Mouse (Mus musculus) cerebellum, adult 11-12 months (tissue): ENCODE measurements around the gene Macf1.
"Not testable (repeated sequence)": the region's sequence is repeated elsewhere in the genome, so short reads cannot be mapped to it uniquely, and the experiment has no call there.

Experiments used
- DNase-seq: peaks from one replicate; pipeline ENCODE4 v3.0.0; 2022

The Macf1 gene

DNA sequence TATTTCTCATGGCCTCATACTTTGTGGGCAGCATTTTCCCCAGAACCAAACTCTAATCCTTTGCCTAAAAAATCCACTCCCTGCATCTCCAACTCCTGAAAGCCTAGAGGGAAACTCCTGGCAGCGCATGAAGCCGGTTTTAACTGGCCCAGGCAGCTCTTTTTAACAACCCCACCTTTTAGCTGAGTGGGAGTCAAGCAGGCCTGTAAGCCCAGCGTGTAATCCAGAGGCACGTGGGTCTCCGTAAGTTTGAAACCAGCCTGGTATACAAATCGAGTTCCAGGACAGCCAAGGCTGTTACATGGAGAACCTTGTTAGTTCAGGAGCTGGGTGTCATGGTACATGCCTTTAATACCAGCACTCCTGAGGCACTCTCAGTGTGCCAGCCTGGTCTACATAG, 14.5 kb downstream of the Macf1 start:
- no peak for DNase-seq

DNA sequence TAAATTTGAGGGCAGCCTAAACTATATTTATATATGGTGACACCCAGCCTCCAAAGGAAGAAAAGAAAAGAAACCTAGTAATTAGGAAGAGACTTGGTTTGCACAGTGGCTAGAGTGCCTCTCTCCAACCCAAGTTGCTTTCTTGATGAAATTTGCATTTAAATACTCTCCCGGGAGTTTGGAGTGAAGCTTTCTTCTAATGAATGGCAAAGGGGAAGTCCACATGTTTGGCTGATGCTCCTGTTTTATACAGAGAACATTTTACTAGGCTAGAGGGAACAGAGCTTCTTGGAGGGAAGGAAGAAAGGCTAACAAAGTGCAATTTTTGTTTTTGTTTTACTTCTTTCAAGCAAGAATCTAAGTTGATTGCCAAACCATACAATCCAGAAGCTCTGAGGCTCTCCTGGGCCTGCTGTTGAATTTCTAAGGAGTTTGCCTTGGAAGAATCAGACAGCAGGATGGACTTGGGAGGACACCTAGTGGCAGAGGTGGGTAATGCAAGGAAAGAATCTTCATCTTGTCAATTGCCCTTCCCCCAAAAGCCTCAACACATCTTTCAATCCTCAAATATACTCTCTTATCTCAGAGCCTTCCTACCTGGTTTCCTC, 16.8 kb downstream of the Macf1 start:
- DNase-seq: peak; percentile 67

DNA sequence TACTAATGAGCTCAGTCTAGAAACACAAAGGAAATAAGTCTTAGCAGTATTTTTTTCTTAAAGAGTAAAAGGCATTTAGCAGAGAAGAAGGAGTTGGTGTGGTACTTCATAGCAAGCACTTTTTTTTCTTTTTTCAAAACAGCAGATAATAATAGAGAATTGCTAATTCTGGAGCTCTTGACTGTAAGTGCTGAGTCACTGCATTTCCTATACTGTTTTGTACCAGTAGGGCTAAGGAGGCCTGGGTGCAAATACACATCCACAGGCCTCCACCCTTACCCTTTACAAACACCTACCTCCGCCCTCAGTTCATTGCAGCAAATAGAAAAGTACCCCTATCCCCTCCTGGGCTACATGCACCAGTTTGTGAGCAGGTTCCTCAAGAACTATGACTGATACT, 17.6 kb downstream of the Macf1 start:
- DNase-seq: no peak

DNA sequence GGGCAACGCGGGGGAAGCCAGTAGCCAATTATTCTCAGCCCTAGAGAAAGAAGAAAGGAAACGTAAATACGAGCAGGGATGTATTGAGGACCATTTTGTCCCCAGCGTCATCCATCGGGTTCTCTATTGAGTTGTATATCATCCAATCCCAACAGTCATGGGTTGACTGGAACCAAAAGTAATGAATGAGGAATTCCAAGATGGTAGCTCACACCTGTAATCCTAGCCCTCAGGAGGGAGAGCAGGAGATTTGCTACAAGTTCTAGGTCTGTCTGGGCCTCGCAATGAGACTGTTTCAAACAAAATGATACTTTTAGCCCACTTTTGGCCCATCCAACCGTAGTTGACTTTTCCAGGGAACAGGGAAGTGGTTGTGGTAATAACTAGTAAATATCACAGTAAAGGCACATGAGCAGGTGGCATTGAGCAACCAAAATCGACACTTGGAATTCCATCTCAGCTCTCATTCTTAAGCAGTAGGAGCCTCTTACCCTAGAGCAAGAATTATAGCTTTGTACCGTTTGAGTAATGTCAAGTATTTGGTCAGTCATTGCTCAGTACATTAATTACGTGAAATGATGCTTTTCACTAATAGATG, 18.4 kb downstream of the Macf1 start:
- DNase-seq: no peak

DNA sequence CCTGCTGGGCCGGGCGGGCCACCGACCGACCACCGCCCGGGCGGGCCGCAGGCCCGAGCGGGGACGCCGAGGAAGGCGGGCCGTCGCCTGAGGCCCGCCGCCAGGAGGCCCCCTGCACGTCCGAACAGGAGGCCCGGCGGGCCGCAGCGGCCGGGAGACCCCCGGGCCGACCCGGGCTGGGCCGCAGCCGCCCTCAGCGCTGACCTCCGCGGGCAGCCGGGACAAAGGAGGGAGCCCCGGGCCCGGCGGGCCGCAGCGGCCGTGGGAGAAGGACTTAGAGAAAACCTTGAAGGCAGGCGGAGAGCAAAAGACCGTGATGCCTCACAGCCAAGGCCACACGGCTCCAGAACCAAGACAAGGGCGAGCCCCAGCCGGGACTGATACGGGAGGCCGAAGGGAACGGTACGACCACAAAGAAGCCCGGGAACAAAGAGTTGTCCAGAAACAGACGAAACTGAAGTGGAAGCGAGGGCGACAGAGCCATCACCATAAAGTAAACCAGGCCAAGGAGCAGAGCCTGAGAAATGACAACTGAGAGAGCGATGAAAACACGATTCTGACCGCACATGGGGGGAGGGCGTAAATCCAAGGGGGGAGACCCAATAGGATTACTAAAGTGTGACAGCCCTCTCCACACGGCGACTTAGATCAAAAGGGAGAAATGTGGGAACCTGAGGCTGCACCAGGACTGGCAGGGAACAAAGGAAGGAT, 19.1 kb downstream of the Macf1 start:
- DNase-seq: no peak

DNA sequence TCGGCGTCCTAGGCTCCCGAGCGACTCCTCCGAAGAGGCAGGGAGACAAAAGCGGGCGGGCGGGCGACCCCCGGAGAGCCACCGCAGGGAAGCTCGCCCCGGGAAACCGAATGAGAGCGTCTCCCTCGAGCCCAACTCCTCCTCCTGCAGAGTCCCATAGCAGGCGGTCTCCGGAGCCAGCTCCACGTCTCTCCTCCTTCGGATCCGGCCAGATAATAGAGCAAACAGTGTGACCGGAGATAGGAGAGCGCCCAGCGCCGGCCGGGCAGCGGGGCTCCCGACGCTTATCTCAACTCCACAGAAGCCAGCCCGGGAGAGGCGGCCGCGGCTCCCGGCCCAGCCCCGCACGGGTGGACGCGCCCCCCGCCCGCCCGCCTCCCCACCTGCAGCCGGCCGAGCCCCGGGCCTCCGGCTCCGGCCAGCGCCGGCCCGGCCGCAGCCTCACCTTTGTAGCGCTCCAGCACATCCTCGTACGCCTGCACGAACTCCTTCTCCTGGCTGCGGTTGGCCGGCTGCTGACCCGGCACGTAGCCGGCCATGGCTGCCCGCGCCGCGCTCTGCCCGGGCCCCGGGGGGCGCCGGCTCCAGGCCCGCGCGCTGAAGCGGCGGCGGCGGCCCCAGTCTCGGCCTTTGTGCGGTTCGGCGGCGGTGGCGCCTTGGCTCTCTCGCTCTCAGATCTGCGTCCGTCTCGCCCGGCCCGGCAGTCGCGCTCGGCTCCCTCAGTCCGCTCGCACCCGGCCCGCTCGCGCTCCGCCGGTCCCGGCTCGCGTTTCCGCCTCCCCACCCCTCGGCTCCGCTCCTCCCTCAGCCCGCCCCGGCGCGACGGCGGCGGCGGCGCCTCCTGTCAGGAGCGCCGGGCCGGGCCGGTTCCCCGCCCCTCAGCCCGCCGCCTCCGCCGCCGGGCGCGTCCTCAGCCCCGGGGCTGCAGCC, 19.9 kb downstream of the Macf1 start:
- peak; percentile 63 for DNase-seq

DNA sequence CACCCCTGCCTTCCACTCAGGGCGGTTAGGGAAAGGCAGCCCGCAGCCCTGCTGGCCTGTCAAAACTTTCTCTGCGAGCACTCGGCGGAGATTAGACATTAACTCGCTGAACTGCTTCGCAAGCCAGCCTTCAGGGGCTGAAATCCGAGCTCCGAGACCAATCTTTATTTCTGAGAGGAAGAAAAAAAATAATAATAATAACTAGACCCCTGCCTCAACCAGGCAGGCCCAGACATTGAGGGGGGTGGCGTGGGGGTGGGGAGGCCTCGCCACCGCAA, 20.5 kb downstream of the Macf1 start:
- no peak for DNase-seq

DNA sequence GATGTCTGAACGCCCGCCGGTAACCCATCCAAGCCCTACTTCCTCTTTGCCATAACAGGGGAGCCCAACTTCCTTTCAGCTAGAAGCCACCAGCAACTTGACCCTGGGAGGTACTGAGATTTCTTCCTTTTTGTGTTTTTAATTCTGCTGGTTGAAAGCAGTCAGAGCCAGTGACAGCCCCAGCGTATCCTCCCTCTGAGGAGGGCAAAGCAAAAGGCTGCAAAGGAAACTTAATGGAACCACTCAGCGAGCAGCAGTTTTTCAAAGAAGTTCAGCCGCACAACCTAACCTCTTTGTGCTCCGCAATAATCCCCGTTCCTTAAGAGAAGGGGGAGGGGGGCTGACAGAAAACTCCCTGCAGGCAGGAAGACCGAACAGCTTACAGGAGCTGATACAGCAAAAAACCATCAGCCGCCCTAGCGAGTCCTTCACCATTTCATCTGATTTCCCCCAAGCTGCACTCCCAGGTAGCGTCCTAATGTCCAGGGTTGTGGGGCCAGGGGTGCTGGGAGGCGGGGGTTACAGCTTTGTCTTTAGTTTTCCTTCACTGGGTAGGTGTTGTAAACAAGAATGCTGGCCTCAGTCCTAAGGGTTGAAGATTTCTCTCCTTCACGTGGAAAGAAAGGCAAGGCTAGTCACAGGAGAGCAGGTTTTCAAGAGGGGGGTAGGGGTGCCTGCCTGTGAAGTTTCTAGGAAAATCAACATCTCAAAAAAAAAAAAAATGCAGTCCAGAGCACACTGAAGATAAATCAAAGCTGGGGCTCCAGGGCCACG, 21.1 kb downstream of the Macf1 start:
- DNase-seq: no peak

DNA sequence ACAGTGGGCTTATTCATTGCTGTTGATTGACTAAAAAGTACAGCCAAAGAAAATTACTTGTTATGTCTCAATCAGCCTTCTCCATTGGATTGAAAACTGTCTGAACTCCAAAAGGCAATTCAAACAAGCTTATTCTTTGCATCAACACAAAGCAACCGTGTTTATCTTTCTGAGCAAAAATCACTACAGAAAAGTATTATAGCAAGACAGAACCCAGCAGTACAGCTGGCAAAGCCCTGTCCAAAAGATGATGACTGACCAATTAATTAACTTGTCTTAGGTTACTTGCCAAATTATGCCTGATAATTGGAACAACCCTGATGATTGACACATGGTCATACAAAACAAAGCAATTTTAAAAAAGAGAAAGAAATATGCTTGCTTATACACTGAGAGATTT, 26.0 kb downstream of the Macf1 start:
- no peak for DNase-seq

DNA sequence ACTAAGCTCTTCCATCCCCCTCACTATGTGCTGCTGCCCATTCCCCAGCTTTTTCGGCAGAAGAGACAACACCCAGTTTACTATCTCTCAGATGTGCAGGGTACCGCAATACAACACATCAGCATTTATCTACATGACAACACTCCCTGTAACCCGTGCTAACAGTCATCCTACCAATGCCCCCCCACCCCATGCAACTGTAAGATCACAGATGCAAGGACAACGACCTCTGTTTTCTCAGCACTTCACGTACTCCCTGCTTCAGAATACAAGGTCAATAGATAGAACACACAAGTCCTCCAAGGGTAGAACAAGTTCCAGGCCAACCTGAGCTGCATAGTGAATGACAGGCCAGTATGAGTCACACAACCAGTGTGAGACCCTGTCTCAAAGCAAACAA, 28.9 kb downstream of the Macf1 start:
- no peak for DNase-seq

DNA sequence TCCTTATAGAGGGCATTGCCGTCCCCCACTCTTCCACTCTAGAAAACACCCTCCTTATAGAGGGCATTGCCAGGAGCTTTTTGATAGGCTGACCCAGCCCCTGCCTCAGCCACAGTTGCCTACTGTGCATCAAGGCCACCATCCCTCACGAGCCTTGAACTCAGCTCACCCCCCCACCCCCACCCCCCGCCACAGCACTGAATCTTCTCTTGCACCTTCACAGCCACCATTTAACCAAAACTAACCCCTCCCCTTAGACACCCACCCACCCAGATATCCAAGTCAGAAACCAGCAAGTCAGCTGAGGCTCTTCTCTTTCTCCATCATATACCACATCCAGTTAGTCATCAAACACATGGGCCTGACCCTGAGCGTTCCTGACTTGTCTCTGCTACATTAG, 29.6 kb downstream of the Macf1 start:
- no peak for DNase-seq

DNA sequence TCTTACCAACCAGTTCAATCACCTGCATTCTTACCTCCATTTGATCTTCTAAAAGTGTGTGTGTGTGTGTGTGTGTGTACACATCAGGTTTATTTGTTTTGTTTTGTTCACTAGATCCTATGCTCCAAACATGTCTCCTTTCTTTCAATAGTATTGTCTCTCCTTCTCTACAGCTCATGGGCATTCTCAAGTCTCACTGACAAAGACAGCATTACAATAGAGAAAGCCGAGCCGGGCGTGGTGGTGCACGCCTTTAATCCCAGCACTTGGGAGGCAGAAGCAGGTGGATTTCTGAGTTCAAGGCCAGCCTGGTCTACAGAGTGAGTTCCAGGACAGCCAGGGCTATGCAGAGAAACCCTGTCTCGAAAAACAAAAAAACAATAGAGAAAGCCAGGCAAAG, 30.7 kb downstream of the Macf1 start:
- not testable (repeated sequence) for DNase-seq

DNA sequence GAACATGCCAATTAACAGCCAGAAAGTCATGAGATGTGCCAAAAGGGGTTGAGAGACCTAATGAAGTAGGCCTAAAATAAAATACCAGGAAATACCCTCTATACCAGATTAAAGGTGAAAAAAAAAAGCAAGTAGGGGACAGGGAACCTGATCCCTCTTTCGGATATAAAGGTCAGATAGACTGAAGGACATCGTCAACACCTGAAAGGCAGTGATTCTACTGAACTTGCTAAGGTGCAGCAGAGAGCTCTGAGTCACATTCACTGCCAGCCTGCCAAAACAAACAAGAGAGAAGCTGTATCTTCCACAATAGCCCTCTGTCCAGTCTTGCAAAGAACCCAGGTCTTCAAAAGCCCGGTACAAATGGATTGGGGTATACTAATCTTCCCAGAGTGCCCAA, 32.0 kb downstream of the Macf1 start:
- DNase-seq: no peak

DNA sequence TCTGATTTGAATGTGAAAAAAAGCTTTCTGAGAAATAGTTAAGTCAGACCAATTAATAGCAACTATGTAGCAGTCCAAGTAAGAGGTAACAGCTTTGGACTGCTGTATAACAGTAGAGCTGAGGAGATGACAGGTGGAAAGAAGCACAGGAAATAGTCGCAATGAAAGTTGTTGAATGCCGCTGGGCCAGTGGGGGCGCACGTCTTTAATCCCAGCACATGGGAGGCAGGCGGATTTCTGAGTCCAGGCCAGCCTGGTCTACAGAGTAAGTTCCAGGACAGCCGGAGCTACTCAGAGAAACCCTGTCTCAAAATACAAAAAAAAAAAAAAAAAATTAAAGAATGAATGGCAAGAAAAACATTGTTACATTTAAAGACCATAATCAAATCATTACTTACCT, 35.0 kb downstream of the Macf1 start:
- DNase-seq: no peak

DNA sequence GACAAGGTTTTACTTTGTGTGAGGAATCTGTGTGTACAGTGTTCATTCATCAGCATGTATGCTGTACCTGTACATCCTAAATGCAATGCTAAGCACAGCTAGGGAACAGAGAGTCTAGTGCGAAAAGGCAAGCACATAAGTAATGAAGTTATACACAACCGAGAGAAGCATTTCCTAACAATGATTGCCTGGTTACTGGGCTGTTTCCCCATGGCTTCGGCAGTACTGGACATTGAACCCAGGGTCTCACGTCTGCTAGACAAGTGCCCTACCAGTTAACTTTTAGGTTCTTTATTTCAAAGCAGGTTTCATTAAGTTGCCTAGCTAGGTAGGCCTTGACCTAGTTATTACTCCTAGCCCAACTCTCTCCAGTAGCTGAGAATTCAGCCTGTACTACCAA, 36.5 kb downstream of the Macf1 start:
- DNase-seq: no peak

DNA sequence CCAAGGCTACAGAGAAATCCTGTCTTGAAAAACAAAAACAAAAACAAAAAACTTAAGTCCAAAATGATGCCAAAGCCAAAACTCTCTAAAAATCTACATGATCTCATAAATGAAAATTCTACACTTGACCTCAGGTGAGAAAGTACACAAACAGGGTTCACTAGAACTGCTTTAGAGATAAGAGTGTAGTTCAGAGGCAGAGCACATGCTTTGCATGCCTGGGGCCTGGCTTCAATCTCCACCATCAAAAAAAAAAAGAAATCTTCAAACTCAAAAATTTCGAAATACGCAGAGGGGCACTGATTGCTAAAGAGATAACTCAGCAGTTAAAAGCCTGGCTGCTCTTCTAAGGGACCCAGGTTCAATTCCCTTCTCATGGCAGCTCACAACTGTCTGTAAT, 37.1 kb downstream of the Macf1 start:
- no peak for DNase-seq

DNA sequence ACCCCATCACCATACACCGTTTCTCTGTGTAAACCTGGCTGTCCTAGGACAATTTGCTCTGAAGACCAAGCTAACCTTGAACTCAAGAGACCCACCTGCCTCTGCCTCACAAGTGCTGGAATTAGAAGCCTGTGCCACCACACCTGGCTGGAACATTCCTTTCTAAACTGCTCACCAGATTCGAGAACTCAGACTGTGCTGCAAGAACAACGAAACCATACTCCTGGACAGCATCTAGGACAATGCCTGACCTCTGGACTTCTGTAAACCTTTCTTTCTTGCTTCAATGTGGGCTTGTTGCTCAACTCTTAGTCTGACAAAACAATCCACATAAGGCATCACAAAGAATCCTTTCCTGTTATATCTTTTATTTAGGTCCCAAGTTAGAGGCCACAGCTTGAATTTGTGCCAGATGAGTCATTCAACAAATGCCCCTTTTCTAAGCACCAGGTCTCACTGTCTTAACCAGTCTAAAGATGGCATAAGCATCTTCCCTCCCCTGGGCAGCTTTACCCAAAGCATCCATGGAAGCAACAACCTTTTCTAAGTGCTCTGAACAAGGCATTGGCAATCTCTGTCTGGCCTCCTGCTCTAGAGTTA, 38.8 kb downstream of the Macf1 start:
- DNase-seq: no peak

DNA sequence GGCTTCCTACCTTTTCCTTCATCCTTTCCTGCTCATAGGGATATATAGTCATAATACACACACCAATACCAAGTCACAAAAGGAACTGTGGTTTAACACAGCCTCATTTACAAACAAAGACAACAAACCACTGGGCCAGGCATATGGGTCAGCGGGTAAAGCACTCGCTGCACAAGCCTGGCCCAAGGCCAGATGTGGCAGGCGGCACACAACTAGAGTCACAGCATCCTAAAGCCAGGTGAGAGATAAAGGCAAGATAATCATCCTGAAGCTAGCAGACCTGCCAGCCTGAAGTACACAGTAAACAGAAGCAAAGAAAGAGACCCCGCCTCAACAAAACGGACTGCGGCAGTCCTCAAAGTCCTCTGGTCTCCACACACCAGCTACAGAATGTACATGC, 40.6 kb downstream of the Macf1 start:
- DNase-seq: peak; percentile 39

DNA sequence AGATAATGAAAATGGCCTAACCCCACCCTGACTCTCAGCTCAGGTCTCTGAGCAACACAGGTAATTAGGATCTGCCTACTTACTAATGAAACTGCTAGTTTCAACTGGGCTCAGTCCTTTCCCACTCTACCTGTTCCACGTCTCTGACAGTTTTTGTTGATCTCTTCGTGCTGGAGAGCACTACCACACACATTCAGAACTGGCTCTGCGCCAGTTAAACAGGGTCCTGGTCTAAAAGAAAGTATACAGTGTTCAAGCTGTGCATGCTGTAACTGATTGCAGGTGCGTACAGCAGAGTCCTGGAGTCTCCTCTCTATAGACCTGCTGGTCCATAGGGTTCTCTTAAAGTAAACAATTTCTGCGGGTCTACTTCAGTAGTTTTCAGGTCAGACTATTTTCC, 41.3 kb downstream of the Macf1 start:
- no peak for DNase-seq

DNA sequence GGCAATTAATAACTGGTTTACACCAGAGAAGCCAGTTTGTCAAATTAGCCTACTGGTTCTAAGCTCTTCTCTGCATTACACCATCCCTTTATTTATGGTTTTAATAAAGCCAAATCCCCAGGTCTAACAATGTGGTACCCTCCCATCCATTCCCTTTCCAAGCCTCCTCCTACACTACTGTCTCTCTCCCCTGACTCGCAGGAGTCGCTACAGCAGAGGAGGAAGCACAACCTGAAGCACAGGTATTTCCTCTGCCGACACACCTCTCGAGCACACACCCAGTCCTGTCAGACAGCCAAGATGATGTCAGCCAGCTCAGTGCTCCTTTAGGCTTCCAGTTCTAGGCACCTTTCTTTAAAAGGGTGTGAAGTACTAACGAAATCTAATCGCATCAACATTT, 47.0 kb downstream of the Macf1 start:
- no peak for DNase-seq

DNA sequence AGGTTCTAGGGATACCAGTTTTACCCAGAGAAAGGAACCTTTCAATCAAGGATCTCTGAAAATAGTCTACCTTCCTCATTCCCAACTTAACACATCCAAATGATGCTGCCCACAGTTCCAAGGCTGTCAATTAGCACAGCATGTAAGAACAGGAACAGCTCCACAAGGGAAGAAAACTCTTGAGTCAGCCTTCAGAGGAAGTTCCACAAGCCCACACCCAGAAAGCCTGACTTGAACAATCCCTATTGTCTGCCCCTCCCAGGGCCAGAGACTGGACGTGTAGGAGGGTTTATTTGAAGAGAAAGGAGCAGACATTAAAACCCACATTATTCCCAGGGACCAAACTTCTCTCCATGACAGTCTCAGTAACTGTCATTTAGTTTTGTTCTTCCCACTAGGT, 48.7 kb downstream of the Macf1 start:
- DNase-seq: no peak

DNA sequence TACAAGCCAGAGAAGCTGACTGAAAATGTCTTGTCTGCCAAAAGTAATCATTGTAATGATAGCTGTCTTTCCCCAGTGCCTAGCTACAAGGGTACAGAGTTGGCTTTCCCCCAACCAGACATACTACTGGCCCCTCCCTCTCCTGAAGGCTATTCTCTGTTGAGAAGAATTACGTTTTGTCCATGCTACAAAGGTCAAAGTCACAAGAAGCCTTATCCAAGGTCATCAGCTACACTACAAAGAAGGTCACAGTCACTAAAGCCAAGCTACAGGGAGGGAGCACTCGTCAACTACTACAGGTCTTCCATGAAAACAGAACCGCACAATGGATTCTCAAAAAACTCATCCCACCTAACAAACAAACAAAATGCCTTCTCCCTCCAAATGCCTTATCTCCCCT, 49.7 kb downstream of the Macf1 start:
- DNase-seq: no peak

DNA sequence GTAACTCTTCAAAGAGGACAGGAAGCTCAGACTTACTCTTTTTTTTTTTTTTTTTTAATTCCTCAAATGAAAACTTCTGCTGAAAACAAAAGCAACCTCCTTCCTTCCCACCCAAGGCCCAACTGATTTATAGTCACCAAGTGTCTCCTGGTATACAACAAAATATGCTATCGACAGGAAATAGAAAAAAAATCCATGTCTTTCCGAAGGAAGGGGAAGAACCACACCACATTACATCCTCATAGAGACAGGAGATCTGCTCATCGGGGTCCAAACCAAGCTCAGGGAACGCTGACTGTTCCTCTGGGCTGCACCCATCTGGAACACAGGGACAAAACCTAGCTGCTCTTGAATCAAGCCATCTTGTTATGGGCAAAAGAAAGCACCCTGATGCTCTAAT, 50.3 kb downstream of the Macf1 start:
- DNase-seq: no peak
